Mouse (Mus musculus): ENCODE measurements at regions not wholly inside any gene's neighbourhood (a gene's known extent, or its start where the extent isn't known, plus 50 kb on each side); places are given as distances from the start of the nearest gene placed in this dataset.
A peak's percentile ranks its signal among the peaks of the same experiment; 100 is the strongest.

- no peak for DNase-seq (ENCODE audit: low spot score in 2 of 2)
Measured at GRCm38 (mm10) chr15:6934564-6934980, 59.8 kb upstream of the Osmr start.

- DNase-seq (ENCODE audit: low spot score in 2 of 2), result no peak
Measured at GRCm38 (mm10) chr15:6941491-6941890, 66.7 kb upstream of the Osmr start.

- no peak for DNase-seq (ENCODE audit: low spot score in 2 of 2)
Measured at GRCm38 (mm10) chr15:6949236-6949635, 74.5 kb upstream of the Osmr start.

- no peak for DNase-seq (ENCODE audit: low spot score in 2 of 2)
Measured at GRCm38 (mm10) chr15:6949686-6950085, 74.9 kb upstream of the Osmr start.

GRCm38 (mm10) chr15:6950503-6950902 lies 75.7 kb upstream of the Osmr start:
- no peak for DNase-seq (ENCODE audit: low spot score in 2 of 2)

GRCm38 (mm10) chr15:6953556-6953955 lies 78.8 kb upstream of the Osmr start:
- DNase-seq (ENCODE audit: low spot score in 2 of 2), result no peak

GRCm38 (mm10) chr15:6953970-6954791 lies 79.4 kb upstream of the Osmr start:
- no peak for DNase-seq (ENCODE audit: low spot score in 2 of 2)

- no peak for DNase-seq (ENCODE audit: low spot score in 2 of 2)
Measured at GRCm38 (mm10) chr15:6959911-6960310, 85.1 kb upstream of the Osmr start.

GRCm38 (mm10) chr15:6960753-6961746 lies 86.3 kb upstream of the Osmr start:
- DNase-seq (ENCODE audit: low spot score in 2 of 2), result no peak

GRCm38 (mm10) chr15:6964635-6965034 lies 89.9 kb upstream of the Osmr start:
- DNase-seq (ENCODE audit: low spot score in 2 of 2), result no peak

GRCm38 (mm10) chr15:6965446-6965845 lies 90.7 kb upstream of the Osmr start:
- DNase-seq (ENCODE audit: low spot score in 2 of 2), result no peak

- DNase-seq (ENCODE audit: low spot score in 2 of 2), result no peak
Measured at GRCm38 (mm10) chr15:6974410-6974809, 99.6 kb upstream of the Osmr start.

- DNase-seq (ENCODE audit: low spot score in 2 of 2), result no peak
Measured at GRCm38 (mm10) chr15:6981430-6981829, 106.7 kb upstream of the Osmr start.

GRCm38 (mm10) chr15:6983320-6983719 lies 107.1 kb upstream of the Lifr start:
- DNase-seq (ENCODE audit: low spot score in 2 of 2), result no peak

- peak; percentile 52 to 62 for DNase-seq (ENCODE audit: low spot score in 2 of 2)
Measured at GRCm38 (mm10) chr15:6988187-6988586, 102.2 kb upstream of the Lifr start.

GRCm38 (mm10) chr15:6989094-6989493 lies 101.3 kb upstream of the Lifr start:
- no peak for DNase-seq (ENCODE audit: low spot score in 2 of 2)

GRCm38 (mm10) chr15:6993226-6993625 lies 97.2 kb upstream of the Lifr start:
- no peak for DNase-seq (ENCODE audit: low spot score in 2 of 2)

- no peak for DNase-seq (ENCODE audit: low spot score in 2 of 2)
Measured at GRCm38 (mm10) chr15:6995246-6995645, 95.2 kb upstream of the Lifr start.

GRCm38 (mm10) chr15:6997871-6998270 lies 92.5 kb upstream of the Lifr start:
- DNase-seq (ENCODE audit: low spot score in 2 of 2), result no peak

- no peak for DNase-seq (ENCODE audit: low spot score in 2 of 2)
Measured at GRCm38 (mm10) chr15:6998576-6999070, 91.8 kb upstream of the Lifr start.

GRCm38 (mm10) chr15:6999667-7000066 lies 90.7 kb upstream of the Lifr start:
- DNase-seq (ENCODE audit: low spot score in 2 of 2), result no peak

- DNase-seq (ENCODE audit: low spot score in 2 of 2), result no peak
Measured at GRCm38 (mm10) chr15:7002226-7002625, 88.2 kb upstream of the Lifr start.

Data from layer of hippocampus, postnatal 10 days (tissue).